Mouse (Mus musculus) lung, adult 2 months (tissue): ENCODE data around the gene Brox.
"Not testable (repeated sequence)": the region's sequence is repeated elsewhere in the genome, so short reads cannot be mapped to it uniquely, and the experiment has no call there.

ENCODE experiments used
- CTCF ChIP-seq: fragments of 200-500 bp; IDR thresholded peaks from 2 replicates; pipeline ENCODE4 v1.5.1; 2011; ENCODE audit warnings: mild to moderate bottlenecking, low read length, control low read depth; ENCODE audit not compliant: insufficient read depth
- POLR2A ChIP-seq: fragments of 200-500 bp; IDR thresholded peaks from 2 replicates; pipeline ENCODE4 v1.6.1; 2011; ENCODE audit warnings: low read depth, mild to moderate bottlenecking, control low read depth, low read length, borderline replicate concordance; ENCODE audit errors: extremely low read depth

GRCm38 (mm10) chr1:183342902-183343301, 45.8 kb upstream of the Brox start:
- not testable (repeated sequence) for TF ChIP-seq POLR2A, CTCF
